Mouse (Mus musculus) intestine, embryonic 15.5 days (tissue): ENCODE measurements around the gene Deup1. TPM values are rescaled to one million over a fixed set of nuclear protein-coding genes. Genes with fewer than 3 reads are reported as not detected.

Experiments
- ATAC-seq: fragments of 200-750 bp; cut with Nextera tagmentation; 2 replicates; pipeline ENCODE4 v1.8.0; 2017; ENCODE audit warnings: moderate TSS enrichment, moderate library complexity
- H3K27ac ChIP-seq: fragments of 300-500 bp; sonication (generic); 2 replicates; pipeline ENCODE4 v1.5.1; 2015; ENCODE audit warnings: mild to moderate bottlenecking, inconsistent platforms
- H3K27me3 ChIP-seq: fragments of 300-500 bp; sonication (generic); replicated peaks from 2 replicates; pipeline ENCODE4 v1.6.1; 2015; ENCODE audit warnings: inconsistent platforms
- H3K36me3 ChIP-seq: fragments of 300-500 bp; sonication (generic); 2 replicates; pipeline ENCODE4 v1.6.1; 2015; ENCODE audit warnings: inconsistent platforms
- H3K4me1 ChIP-seq: fragments of 300-500 bp; sonication (generic); replicated peaks from 2 replicates; pipeline ENCODE4 v1.6.1; 2015; ENCODE audit warnings: inconsistent platforms
- H3K4me2 ChIP-seq: fragments of 300-500 bp; sonication (generic); replicated peaks from 2 replicates; pipeline ENCODE4 v1.6.1; 2015; ENCODE audit warnings: mild to moderate bottlenecking, inconsistent platforms
- H3K4me3 ChIP-seq: fragments of 300-500 bp; sonication (generic); replicated peaks from 2 replicates; pipeline ENCODE4 v1.5.1; 2015; ENCODE audit warnings: inconsistent platforms
- H3K9ac ChIP-seq: fragments of 300-500 bp; sonication (generic); 2 replicates; pipeline ENCODE4 v1.6.1; 2015; ENCODE audit warnings: inconsistent platforms
- H3K9me3 ChIP-seq: fragments of 300-500 bp; sonication (generic); 2 replicates; pipeline ENCODE4 v1.6.1; 2016; ENCODE audit warnings: inconsistent platforms
- WGBS: fragments of 180-500 bp; shearing (Covaris S2); methylation state at CpG from one replicate; pipeline ENCODE4 v1.1.7; 2015; 5-methylcytosine and 5-hydroxymethylcytosine counted together
- polyA plus RNA-seq: library from polyadenylated mRNA; unstranded; fragments of >200 nt; fragmentation: Nextera tagmentation; extraction: Ambion mirVana; gene quantifications from 2 replicates; pipeline ENCODE4 v1.2.1, GENCODE M21; 2015

Gene Deup1
- polyA plus RNA-seq, 1 experiment from 2014 or later = 0.25 TPM

- H3K4me1 ChIP-seq = peaks cover 26% of the 10 kb centered on the region
- H3K4me2 ChIP-seq = no peak overlapping the region
- no peak overlapping the region for H3K27ac ChIP-seq
- no peak overlapping the region for H3K4me3 ChIP-seq
- H3K27me3 ChIP-seq = no peaks in the 10 kb centered on the region
- peak; percentile 44; the same call in 1 of the 2 replicates for ATAC-seq
- H3K9me3 ChIP-seq = no peaks in the 10 kb centered on the region
- H3K36me3 ChIP-seq = no peaks in the 10 kb centered on the region
- no peak overlapping the region for H3K9ac ChIP-seq
- 46% methylated on average over 8 of the region's 8 CpGs for WGBS
These were observed 102.5 kb downstream of the Deup1 start for GRCm38 (mm10) chr9:15525246-15525645.

GRCm38 (mm10) chr9:15523646-15524045 lies 104.1 kb downstream of the Deup1 start:
- no peaks in the 10 kb centered on the region for H3K36me3 ChIP-seq
- H3K4me2 ChIP-seq = no peak overlapping the region
- no peak overlapping the region for H3K27ac ChIP-seq
- ATAC-seq = no peak
- H3K4me3 ChIP-seq = no peak overlapping the region
- H3K9ac ChIP-seq = no peak overlapping the region
- WGBS = 81% methylated on average over 6 of the region's 6 CpGs
- no peaks in the 10 kb centered on the region for H3K9me3 ChIP-seq
- H3K4me1 ChIP-seq = peaks cover 10% of the 10 kb centered on the region
- H3K27me3 ChIP-seq = no peaks in the 10 kb centered on the region

GRCm38 (mm10) chr9:15522887-15523286 lies 104.8 kb downstream of the Deup1 start:
- Histone ChIP-seq H3K4me2 (no peak overlapping the region), H3K4me1 (peaks cover 4% of the 10 kb centered on the region; the same call in 1 of the 2 replicates), H3K27ac (no peak overlapping the region), H3K9me3 (no peaks in the 10 kb centered on the region), H3K27me3 (no peaks in the 10 kb centered on the region), H3K4me3 (no peak overlapping the region), H3K9ac (no peak overlapping the region), H3K36me3 (no peaks in the 10 kb centered on the region)
- ATAC-seq = no peak
- 73% methylated on average over 5 of the region's 5 CpGs for WGBS

- no peak for ATAC-seq
- Histone ChIP-seq H3K9ac (no peak overlapping the region), H3K27ac (no peak overlapping the region), H3K27me3 (no peaks in the 10 kb centered on the region), H3K4me3 (no peak overlapping the region), H3K4me1 (0 out of 2 replicates have a peak, but pooled peaks cover 2% of the 10 kb centered on the region), H3K36me3 (no peaks in the 10 kb centered on the region), H3K4me2 (no peak overlapping the region), H3K9me3 (no peaks in the 10 kb centered on the region)
- WGBS = 88% methylated on average over 10 of the region's 10 CpGs
These were observed 105.4 kb downstream of the Deup1 start for GRCm38 (mm10) chr9:15522348-15522747.

GRCm38 (mm10) chr9:15517979-15518378 lies 109.8 kb downstream of the Deup1 start:
- 76% methylated on average over 4 of the region's 4 CpGs for WGBS
- Histone ChIP-seq H3K4me3 (no peak overlapping the region), H3K27me3 (no peaks in the 10 kb centered on the region), H3K36me3 (no peaks in the 10 kb centered on the region), H3K9me3 (no peaks in the 10 kb centered on the region), H3K4me1 (0 out of 2 replicates have a peak, but pooled peaks cover 3% of the 10 kb centered on the region), H3K4me2 (no peak overlapping the region), H3K27ac (no peak overlapping the region), H3K9ac (no peak overlapping the region)
- no peak for ATAC-seq

GRCm38 (mm10) chr9:15516007-15516406 lies 111.7 kb downstream of the Deup1 start:
- ATAC-seq = no peak
- H3K4me1 ChIP-seq = 0 out of 2 replicates have a peak, but pooled peaks cover 7% of the 10 kb centered on the region
- H3K36me3 ChIP-seq = no peaks in the 10 kb centered on the region
- H3K27me3 ChIP-seq = no peaks in the 10 kb centered on the region
- 68% methylated on average over 2 of the region's 2 CpGs for WGBS
- H3K9me3 ChIP-seq = no peaks in the 10 kb centered on the region
- no peak overlapping the region for H3K9ac ChIP-seq
- H3K27ac ChIP-seq = no peak overlapping the region
- H3K4me3 ChIP-seq = no peak overlapping the region
- no peak overlapping the region for H3K4me2 ChIP-seq

- peaks cover 10% of the 10 kb centered on the region for H3K4me1 ChIP-seq
- H3K27me3 ChIP-seq = no peaks in the 10 kb centered on the region
- no peak overlapping the region for H3K27ac ChIP-seq
- H3K9me3 ChIP-seq = no peaks in the 10 kb centered on the region
- no peak overlapping the region for H3K4me2 ChIP-seq
- no peak overlapping the region for H3K4me3 ChIP-seq
- no peaks in the 10 kb centered on the region for H3K36me3 ChIP-seq
- H3K9ac ChIP-seq = no peak overlapping the region
- peak; percentile 66 for ATAC-seq
- 45% methylated on average over 7 of the region's 7 CpGs for WGBS
These were observed 114.8 kb downstream of the Deup1 start for GRCm38 (mm10) chr9:15512918-15513317.

- Histone ChIP-seq H3K4me3 (no peak overlapping the region), H3K4me1 (peaks cover 16% of the 10 kb centered on the region), H3K9ac (no peak overlapping the region), H3K36me3 (no peaks in the 10 kb centered on the region), H3K27me3 (no peaks in the 10 kb centered on the region), H3K27ac (no peak overlapping the region), H3K9me3 (no peaks in the 10 kb centered on the region), H3K4me2 (no peak overlapping the region)
- WGBS = 46% methylated on average over 3 of the region's 3 CpGs
- no peak for ATAC-seq
These were observed 117.0 kb downstream of the Deup1 start for GRCm38 (mm10) chr9:15510557-15511310.

Other genes with a start within 250 kb of the Deup1 start
- 3.2 and 4.1 TPM in 2 replicates for gene Smco4, start 134.5 kb downstream of the Deup1 start, polyA plus RNA-seq
- 8.0 and 8.8 TPM in 2 replicates for gene Slc36a4, start 81.8 kb upstream of the Deup1 start, polyA plus RNA-seq
- not detected in 2 replicates for gene Mtnr1b, start 246.6 kb upstream of the Deup1 start, polyA plus RNA-seq